Mouse (Mus musculus) embryonic facial prominence, embryonic 12.5 days (tissue): ENCODE data around the gene Arrdc1. TPM values are rescaled to one million over a fixed set of nuclear protein-coding genes. Genes with fewer than 3 reads are reported as not detected.

ENCODE experiments used
- ATAC-seq: fragments of 200-750 bp; cut with Nextera tagmentation; 2 replicates; pipeline ENCODE4 v1.8.0; 2017; ENCODE audit not compliant: insufficient number of reproducible peaks, insufficient read depth, low FRiP score, low TSS enrichment
- H3K27ac ChIP-seq: fragments of 300-500 bp; sonication (generic); 2 replicates; pipeline ENCODE4 v1.5.1; 2016; ENCODE audit warnings: mild to moderate bottlenecking
- H3K27me3 ChIP-seq: fragments of 300-500 bp; sonication (generic); 2 replicates; pipeline ENCODE4 v1.6.1; 2016; ENCODE audit warnings: mild to moderate bottlenecking, moderate library complexity
- H3K36me3 ChIP-seq: fragments of 300-500 bp; sonication (generic); 2 replicates; pipeline ENCODE4 v1.6.1; 2016; ENCODE audit warnings: mild to moderate bottlenecking
- H3K4me1 ChIP-seq: fragments of 300-500 bp; sonication (generic); 2 replicates; pipeline ENCODE4 v1.6.1; 2016
- H3K4me2 ChIP-seq: fragments of 300-500 bp; sonication (generic); replicated peaks from 2 replicates; pipeline ENCODE4 v1.6.1; 2016; ENCODE audit warnings: mild to moderate bottlenecking, moderate library complexity
- H3K4me3 ChIP-seq: fragments of 300-500 bp; sonication (generic); 2 replicates; pipeline ENCODE4 v1.5.1; 2016; ENCODE audit warnings: mild to moderate bottlenecking
- H3K9ac ChIP-seq: fragments of 300-500 bp; sonication (generic); 2 replicates; pipeline ENCODE4 v1.6.1; 2016; ENCODE audit warnings: mild to moderate bottlenecking, moderate library complexity
- H3K9me3 ChIP-seq: fragments of 300-500 bp; sonication (generic); 2 replicates; pipeline ENCODE4 v1.6.1; 2016; ENCODE audit warnings: mild to moderate bottlenecking, moderate library complexity
- WGBS: fragments of 180-500 bp; shearing (Covaris S2); methylation state at CpG from one replicate; pipeline ENCODE4 v1.1.7; 2016; 5-methylcytosine and 5-hydroxymethylcytosine counted together
- polyA plus RNA-seq: library from polyadenylated mRNA; unstranded; fragments of >200 nt; fragmentation: Nextera tagmentation; extraction: Ambion mirVana; gene quantifications from 2 replicates; pipeline ENCODE4 v1.2.1, GENCODE M21; 2016

The Arrdc1 gene
- polyA plus RNA-seq, 1 experiment from 2014 or later, result 22.1 TPM

DNA sequence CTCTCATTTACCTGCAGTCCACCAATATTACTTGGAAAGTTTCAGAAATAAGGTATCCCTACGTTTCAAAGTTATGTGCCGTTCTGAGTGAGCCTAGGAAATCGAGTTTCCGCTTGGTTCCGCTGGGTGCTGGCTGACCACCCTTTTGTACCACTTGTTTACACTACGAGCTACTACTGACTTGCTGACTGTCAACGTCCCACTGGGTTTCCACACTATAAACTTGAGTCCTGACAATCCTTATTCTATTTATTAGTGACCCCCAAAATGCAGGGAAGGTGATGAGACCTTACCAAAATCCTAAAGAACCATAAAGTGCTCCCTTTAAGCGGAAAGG lies 15.2 kb downstream of the Arrdc1 start:
- ATAC-seq, result peak; percentile 57
- Histone ChIP-seq H3K4me1 (peaks cover 12% of the 10 kb centered on the region), H3K9me3 (no peaks in the 10 kb centered on the region), H3K36me3 (no peaks in the 10 kb centered on the region), H3K27ac (peak overlapping the region; percentile 97), H3K27me3 (no peaks in the 10 kb centered on the region), H3K9ac (peak overlapping the region; percentile 99), H3K4me2 (peak overlapping the region; percentile 81), H3K4me3 (peak overlapping the region; percentile 97)
- 9% methylated on average over 8 of the region's 8 CpGs for WGBS

DNA sequence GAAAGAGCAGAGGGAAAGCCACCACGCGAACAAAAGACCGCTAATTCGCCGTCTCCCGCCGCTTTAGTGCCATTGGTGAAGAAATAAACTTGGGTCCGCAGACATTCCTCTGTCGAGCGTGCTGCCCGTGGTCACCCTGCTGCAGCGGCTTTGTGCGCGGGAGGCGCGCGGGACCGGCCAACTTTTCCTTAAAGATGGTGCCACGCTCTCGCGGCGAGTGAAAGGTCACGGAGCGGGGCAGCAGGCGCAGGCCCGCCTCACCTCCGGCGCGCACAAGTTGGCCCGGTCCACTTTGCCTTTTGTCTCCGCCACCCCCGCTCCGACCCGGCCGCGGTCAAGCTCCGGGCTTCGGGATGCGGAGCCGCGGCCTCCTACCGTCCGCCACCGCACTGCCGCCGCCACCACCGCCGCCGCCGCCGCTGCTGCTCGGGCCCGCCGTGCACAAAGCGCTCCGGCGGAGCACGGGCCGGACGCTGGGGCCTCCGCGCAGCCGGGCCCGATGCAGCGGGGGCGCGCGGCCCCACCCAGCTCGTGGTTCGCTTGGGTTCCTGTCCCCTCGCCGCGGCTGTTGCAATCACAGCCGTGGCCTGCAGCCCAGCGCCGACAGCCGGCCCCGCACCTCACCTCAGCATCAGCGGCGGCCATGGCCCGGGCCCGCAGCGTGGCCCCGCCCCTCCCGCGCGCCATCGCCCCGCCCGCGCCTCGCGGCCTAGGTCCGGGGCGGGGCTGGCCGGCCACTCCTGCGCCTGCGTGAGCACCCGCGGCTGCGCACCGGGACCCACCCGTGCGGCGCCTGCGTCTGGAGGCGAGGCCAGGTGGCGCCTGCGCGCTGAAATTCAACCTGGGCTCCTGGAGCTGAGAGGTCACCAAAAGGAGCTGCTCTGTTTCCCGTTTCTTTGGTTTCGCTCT lies 15.9 kb downstream of the Arrdc1 start, which contains the start of gene Ehmt1:
TSS of gene Ehmt1 (minus strand) at position 685 of the 909 bp plus-strand sequence.
- peak within 1 kb of the TSS; percentile 97 for H3K4me3 ChIP-seq
- no peaks in the 10 kb centered on the region for H3K9me3 ChIP-seq
- H3K9ac ChIP-seq, result peak within 1 kb of the TSS; percentile 99
- no peaks in the 10 kb centered on the region for H3K36me3 ChIP-seq
- peak within 1 kb of the TSS; percentile 81 for H3K4me2 ChIP-seq
- H3K4me1 ChIP-seq, result peaks cover 12% of the 10 kb centered on the region
- under 1% methylated on average over 104 of the region's 112 CpGs for WGBS
- ATAC-seq, result peak; percentile 97
- H3K27me3 ChIP-seq, result no peaks in the 10 kb centered on the region
- peak within 1 kb of the TSS; percentile 97 for H3K27ac ChIP-seq

DNA sequence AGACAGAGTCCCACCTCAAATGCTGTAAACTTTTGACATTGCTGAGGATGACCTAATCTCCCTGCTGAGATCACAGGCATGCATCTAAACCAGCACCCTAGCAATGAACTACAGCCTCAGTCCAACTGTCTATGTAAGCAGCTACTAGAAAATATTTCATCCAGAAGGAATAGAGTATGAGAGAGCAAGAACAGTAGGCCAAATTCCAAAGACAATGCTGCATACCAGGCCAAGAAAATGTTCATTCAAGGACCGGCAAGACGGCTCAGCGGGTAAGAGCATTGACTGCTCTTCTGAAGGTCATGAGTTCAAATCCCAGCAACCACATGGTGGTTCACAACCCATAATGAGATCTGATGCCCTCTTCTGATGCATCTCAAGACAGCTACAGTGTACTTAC lies 20.3 kb downstream of the Arrdc1 start:
- ATAC-seq, result no peak
- no peak overlapping the region for H3K9ac ChIP-seq
- H3K4me2 ChIP-seq, result no peak overlapping the region
- H3K36me3 ChIP-seq, result peaks cover 7% of the 10 kb centered on the region
- H3K4me3 ChIP-seq, result no peak overlapping the region
- no peak overlapping the region for H3K27ac ChIP-seq
- peaks cover 12% of the 10 kb centered on the region for H3K4me1 ChIP-seq
- no peaks in the 10 kb centered on the region for H3K9me3 ChIP-seq
- no peaks in the 10 kb centered on the region for H3K27me3 ChIP-seq
- whole genome bisulfite sequencing, result 91% methylated on average over 3 of the region's 3 CpGs

DNA sequence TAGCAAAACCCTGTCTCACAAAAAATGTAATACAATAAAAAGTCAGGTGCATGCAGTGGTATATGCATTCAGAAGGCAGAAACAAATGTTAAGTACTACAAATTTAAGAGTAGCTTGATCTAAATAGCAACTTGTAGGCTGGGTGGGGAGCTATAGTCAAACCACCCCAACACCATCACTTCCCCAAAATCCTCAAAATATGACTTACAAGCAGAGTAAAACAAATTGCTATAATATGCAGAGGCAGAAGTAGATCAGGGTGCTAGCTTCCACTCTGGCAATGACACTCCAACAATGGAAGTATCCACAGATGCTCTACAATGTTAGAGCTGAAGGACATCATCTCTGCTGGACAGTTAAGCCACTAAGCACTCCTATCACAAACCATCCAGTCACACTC lies 22.5 kb downstream of the Arrdc1 start:
- H3K9ac ChIP-seq, result no peak overlapping the region
- no peaks in the 10 kb centered on the region for H3K27me3 ChIP-seq
- H3K9me3 ChIP-seq, result no peaks in the 10 kb centered on the region
- H3K27ac ChIP-seq, result no peak overlapping the region
- H3K4me1 ChIP-seq, result peaks cover 6% of the 10 kb centered on the region
- no peak overlapping the region for H3K4me2 ChIP-seq
- H3K4me3 ChIP-seq, result no peak overlapping the region
- no peak for ATAC-seq
- peaks cover 7% of the 10 kb centered on the region for H3K36me3 ChIP-seq

DNA sequence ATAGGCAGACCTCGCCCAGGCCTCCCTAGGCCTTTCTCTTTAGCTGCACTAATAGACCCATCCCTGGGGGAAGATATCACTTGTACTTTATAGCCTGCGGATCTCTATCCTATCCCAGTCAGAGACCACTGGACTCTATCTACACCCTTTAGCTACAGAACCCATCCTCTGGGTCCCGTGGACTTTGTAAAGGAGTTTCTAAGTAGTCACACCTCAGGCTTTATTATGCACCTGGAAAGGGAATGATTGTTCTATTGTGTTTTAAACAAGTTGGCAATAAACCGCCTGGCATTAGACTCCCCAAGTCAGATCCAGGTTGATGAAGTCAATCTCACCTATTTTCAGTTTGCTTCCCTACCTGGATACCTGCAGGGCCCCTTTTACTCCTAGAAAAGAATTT lies 22.9 kb downstream of the Arrdc1 start:
- no peak overlapping the region for H3K4me3 ChIP-seq
- peaks cover 7% of the 10 kb centered on the region for H3K36me3 ChIP-seq
- H3K27ac ChIP-seq, result no peak overlapping the region
- no peak overlapping the region for H3K4me2 ChIP-seq
- ATAC-seq, result no peak
- no peaks in the 10 kb centered on the region for H3K9me3 ChIP-seq
- no peak overlapping the region for H3K9ac ChIP-seq
- 94% methylated on average over 4 of the region's 4 CpGs for WGBS
- peaks cover 2% of the 10 kb centered on the region; the same call in 1 of the 2 replicates for H3K4me1 ChIP-seq
- no peaks in the 10 kb centered on the region for H3K27me3 ChIP-seq

DNA sequence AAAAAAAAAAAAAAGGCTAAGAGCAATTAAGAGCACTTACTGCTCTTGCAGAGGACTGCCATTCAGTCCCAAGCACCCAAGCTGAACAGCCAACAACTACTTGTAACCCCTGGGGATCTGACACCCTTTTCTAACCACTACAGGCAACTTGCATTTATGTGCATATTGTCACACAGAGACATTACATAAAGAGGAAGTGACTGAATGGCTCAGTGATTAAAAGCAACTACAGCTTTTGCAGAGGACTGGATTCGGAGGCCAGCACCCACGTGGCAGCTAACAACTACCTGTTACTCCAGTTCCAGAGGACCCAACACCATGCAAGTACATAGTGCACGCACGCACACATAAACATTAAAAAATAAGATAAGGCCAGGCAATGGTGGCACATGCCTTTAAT lies 24.6 kb downstream of the Arrdc1 start:
- Histone ChIP-seq H3K9ac (no peak overlapping the region), H3K36me3 (peaks cover 7% of the 10 kb centered on the region), H3K27me3 (no peaks in the 10 kb centered on the region), H3K4me3 (no peak overlapping the region), H3K4me2 (no peak overlapping the region), H3K9me3 (no peaks in the 10 kb centered on the region), H3K4me1 (peaks cover 16% of the 10 kb centered on the region), H3K27ac (no peak overlapping the region)
- no peak for ATAC-seq
- WGBS, result 98% methylated on average over 4 of the region's 4 CpGs

DNA sequence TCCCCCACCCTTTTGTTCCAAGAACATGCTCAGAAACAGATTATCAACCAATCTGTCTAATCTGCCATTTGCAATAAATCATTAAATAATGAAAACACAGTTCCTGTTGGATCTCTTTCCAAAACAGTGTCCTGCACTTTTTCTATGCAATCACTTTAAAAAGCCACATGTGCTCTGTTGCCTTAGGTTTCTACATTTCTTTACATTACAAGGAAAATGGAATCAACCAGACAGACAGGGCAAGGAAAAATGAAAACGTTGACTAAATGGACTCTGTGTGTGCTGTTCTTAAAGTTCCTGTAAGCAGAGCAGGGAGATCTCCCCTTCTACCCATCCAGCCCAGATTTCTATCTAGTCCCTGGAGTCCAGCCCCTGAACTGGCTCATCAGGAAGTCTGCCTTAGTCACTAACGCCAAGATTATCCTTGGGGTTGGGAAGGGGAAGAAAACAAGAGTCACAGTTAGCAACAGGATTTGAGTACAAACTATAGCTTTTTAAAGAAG lies 29.3 kb downstream of the Arrdc1 start:
- Histone ChIP-seq H3K4me1 (peaks cover 18% of the 10 kb centered on the region), H3K36me3 (peaks cover 3% of the 10 kb centered on the region; the same call in 1 of the 2 replicates), H3K27ac (peak overlapping the region; percentile 41; the same call in 1 of the 2 replicates), H3K9ac (0 out of 2 replicates have a peak overlapping the region, but pooled peaks have one; percentile 0), H3K27me3 (no peaks in the 10 kb centered on the region), H3K9me3 (no peaks in the 10 kb centered on the region), H3K4me2 (no peak overlapping the region), H3K4me3 (no peak overlapping the region)
- 29% methylated on average over 2 of the region's 2 CpGs for WGBS
- no peak for ATAC-seq

DNA sequence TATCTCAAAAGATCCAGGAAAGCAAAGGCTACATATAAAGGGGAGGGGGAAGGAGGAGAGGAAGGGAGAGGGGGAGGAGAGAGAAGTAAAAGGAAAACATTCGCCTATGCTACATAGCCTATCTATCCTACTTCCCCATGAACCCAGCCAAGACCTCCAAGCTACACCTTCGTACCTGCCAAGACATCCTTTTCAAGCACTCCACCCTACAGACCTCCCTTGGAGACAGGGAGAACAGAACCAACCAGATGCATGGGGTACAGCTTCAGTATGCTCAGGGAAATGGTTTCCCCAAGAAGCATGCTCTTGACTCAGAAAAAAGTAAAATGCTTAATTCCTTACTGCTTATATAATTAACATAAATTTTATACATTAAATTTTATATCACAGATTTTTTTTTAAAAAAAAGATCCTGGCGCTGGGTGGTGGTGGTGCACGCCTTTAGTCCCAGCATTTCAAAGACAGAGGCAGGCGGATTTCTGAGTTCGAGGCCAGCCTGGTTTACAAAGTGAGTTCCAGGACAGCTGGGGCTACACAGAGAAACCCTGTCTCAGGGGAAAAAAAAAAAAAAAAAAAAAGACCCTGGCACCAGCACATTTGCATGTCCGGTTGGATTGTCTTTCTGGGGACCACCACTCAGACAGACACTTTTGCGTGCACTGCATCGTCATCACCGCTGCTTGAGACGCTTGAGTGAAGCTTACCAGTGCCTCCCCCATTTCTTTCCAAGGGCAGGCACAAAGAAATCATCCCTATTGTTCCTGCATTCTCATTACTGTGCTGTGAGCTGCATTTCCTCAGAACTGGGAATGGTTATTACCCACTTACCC lies 30.0 kb downstream of the Arrdc1 start:
- Histone ChIP-seq H3K9ac (no peak overlapping the region), H3K27ac (no peak overlapping the region), H3K9me3 (no peaks in the 10 kb centered on the region), H3K4me1 (peaks cover 18% of the 10 kb centered on the region), H3K4me3 (no peak overlapping the region), H3K27me3 (no peaks in the 10 kb centered on the region), H3K4me2 (no peak overlapping the region), H3K36me3 (peaks cover under 1% of the 10 kb centered on the region; the same call in 1 of the 2 replicates)
- no peak for ATAC-seq
- 76% methylated on average over 11 of the region's 11 CpGs for WGBS

DNA sequence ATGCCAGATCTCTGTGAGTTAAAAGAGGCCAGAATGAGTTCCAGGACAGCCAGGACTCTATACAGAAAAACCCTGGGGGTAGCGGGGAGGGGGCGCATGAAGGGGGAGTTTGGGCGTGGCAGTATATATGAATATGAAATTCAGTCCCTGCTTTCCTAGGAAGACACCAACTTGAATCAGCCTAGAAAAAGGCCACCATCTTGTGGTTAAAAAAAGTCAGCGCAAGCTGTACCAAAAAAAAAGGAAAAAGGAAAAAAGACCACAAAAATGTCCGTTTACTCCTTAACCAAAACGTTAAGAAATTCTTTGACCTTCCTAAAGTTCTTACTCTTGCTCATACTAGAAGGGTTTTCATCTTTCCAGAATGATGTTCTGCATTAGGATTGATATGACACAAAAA lies 32.1 kb downstream of the Arrdc1 start:
- no peak for ATAC-seq

DNA sequence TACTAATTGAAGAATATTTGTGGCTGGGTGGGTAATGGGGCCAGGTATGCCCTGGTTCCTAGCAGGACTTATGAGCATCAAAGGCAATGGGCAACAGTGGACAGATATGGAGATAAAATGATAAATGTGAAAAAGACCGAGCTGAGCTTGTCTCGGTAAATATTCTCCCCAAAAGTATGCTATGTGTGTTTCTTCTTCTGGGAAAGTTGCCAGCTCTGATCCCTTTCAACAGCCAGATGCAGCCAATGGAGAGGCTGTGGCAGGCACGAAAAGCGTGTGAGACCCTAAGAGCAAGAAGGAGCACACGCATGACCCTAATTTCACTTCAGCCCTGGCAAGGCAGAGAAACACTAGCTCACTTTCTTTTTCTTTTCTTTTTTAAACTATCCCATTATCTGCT lies 34.0 kb downstream of the Arrdc1 start:
- Histone ChIP-seq H3K27ac (no peak overlapping the region), H3K27me3 (no peaks in the 10 kb centered on the region), H3K4me2 (no peak overlapping the region), H3K9me3 (no peaks in the 10 kb centered on the region), H3K9ac (no peak overlapping the region), H3K4me3 (no peak overlapping the region), H3K36me3 (0 out of 2 replicates have a peak, but pooled peaks cover 3% of the 10 kb centered on the region), H3K4me1 (peaks cover 11% of the 10 kb centered on the region)
- WGBS, result 82% methylated on average over 5 of the region's 5 CpGs
- ATAC-seq, result no peak

More for the DNA sequence above, 32.1 kb downstream of the Arrdc1 start:
- H3K4me2 ChIP-seq, result no peak overlapping the region
- peaks cover 18% of the 10 kb centered on the region for H3K4me1 ChIP-seq
- no peak overlapping the region for H3K27ac ChIP-seq
- no peak overlapping the region for H3K4me3 ChIP-seq
- H3K36me3 ChIP-seq, result 0 out of 2 replicates have a peak, but pooled peaks cover 3% of the 10 kb centered on the region
- H3K9me3 ChIP-seq, result no peaks in the 10 kb centered on the region
- H3K9ac ChIP-seq, result no peak overlapping the region
- 81% methylated on average over 6 of the region's 6 CpGs for WGBS
- H3K27me3 ChIP-seq, result no peaks in the 10 kb centered on the region

DNA sequence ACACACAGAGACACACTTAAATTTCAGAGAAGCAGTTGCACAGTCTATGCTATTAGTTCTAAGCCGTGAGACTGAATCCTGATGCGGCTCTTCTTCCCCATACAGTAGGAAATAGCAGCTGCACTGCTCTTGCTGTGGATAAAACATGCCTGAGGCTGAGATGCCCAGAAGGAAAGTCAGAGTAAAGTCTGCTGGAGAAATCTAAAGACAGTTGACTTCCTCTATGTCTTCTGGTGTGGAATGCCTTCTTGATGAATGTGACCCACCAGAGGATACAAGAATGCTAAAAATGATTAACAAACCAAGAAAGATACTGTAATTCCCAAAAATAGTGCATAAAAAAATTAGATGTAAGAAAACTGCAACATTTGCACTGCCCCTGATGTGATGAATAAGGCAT lies 35.8 kb downstream of the Arrdc1 start:
- Histone ChIP-seq H3K9ac (no peak overlapping the region), H3K4me3 (no peak overlapping the region), H3K4me2 (no peak overlapping the region), H3K4me1 (0 out of 2 replicates have a peak, but pooled peaks cover 3% of the 10 kb centered on the region), H3K27me3 (no peaks in the 10 kb centered on the region), H3K9me3 (no peaks in the 10 kb centered on the region), H3K27ac (no peak overlapping the region), H3K36me3 (0 out of 2 replicates have a peak, but pooled peaks cover 3% of the 10 kb centered on the region)
- 86% methylated on average over 2 of the region's 2 CpGs for WGBS
- ATAC-seq, result no peak
